Mouse (Mus musculus) monocyte, adult 5-6 weeks (primary cell): ENCODE results near the gene Gm10577. TPM values are rescaled to one million over a fixed set of nuclear protein-coding genes. Genes with fewer than 3 reads are reported as not detected.

ENCODE experiments used
- ATAC-seq: fragments of 153-309, 156-312 bp; replicated peaks from 2 replicates; pipeline ENCODE4 v1.8.0; 2017; ENCODE audit warnings: mild to moderate bottlenecking; ENCODE audit not compliant: low TSS enrichment, insufficient number of reproducible peaks, severe bottlenecking, poor library complexity, low FRiP score
- total RNA-seq: library from RNA; stranded (forward); fragments of 200-1000, 200-491, 200-594 nt; gene quantifications from 3 replicates; pipeline ENCODE4 v1.2.3, GENCODE M21; 2017

Gm10577 gene
- total RNA-seq, result not detected in 3 replicates

- ATAC-seq, result no peak
Measured at GRCm38 (mm10) chr4:101020596-101020995, at the start of gene Gm10577. TSS of gene Gm10577 (minus strand) at chr4:101020696.

GRCm38 (mm10) chr4:101069154-101069971, 48.9 kb upstream of the Gm10577 start:
- no peak for ATAC-seq

- no peak for ATAC-seq
Measured at GRCm38 (mm10) chr4:101068786-101069153, 48.3 kb upstream of the Gm10577 start, which contains the start of gene Raver2. TSS of gene Raver2 (plus strand) at chr4:101068983.

- ATAC-seq, result no peak
Measured at GRCm38 (mm10) chr4:101066401-101066800, 45.9 kb upstream of the Gm10577 start.

GRCm38 (mm10) chr4:101062146-101062545, 41.6 kb upstream of the Gm10577 start:
- no peak for ATAC-seq

GRCm38 (mm10) chr4:101046576-101046975, 26.1 kb upstream of the Gm10577 start:
- no peak for ATAC-seq

GRCm38 (mm10) chr4:101044149-101044548, 23.7 kb upstream of the Gm10577 start:
- no peak for ATAC-seq

GRCm38 (mm10) chr4:101043691-101044090, 23.2 kb upstream of the Gm10577 start:
- no peak for ATAC-seq

- no peak for ATAC-seq
Measured at GRCm38 (mm10) chr4:101037156-101037555, 16.7 kb upstream of the Gm10577 start.

- ATAC-seq, result no peak
Measured at GRCm38 (mm10) chr4:101035131-101035530, 14.6 kb upstream of the Gm10577 start.

GRCm38 (mm10) chr4:101033047-101033446, 12.6 kb upstream of the Gm10577 start:
- ATAC-seq, result no peak

GRCm38 (mm10) chr4:101027852-101028411, 7.4 kb upstream of the Gm10577 start:
- ATAC-seq, result no peak

GRCm38 (mm10) chr4:101026995-101027394, 6.5 kb upstream of the Gm10577 start:
- ATAC-seq, result no peak

- no peak for ATAC-seq
Measured at GRCm38 (mm10) chr4:101026566-101026965, 6.1 kb upstream of the Gm10577 start.

- ATAC-seq, result no peak
Measured at GRCm38 (mm10) chr4:101017806-101018205, 2.7 kb downstream of the Gm10577 start.

- ATAC-seq, result no peak
Measured at GRCm38 (mm10) chr4:101009092-101009491, 11.4 kb downstream of the Gm10577 start.

GRCm38 (mm10) chr4:101008362-101008769, 12.1 kb downstream of the Gm10577 start:
- no peak for ATAC-seq

- no peak for ATAC-seq
Measured at GRCm38 (mm10) chr4:101002961-101003360, 17.5 kb downstream of the Gm10577 start.

GRCm38 (mm10) chr4:101001073-101001472, 19.4 kb downstream of the Gm10577 start:
- ATAC-seq, result no peak

GRCm38 (mm10) chr4:101000622-101001021, 19.9 kb downstream of the Gm10577 start:
- no peak for ATAC-seq
